Mouse (Mus musculus): ENCODE results near the gene Rnf185.

Gene Rnf185

DNA sequence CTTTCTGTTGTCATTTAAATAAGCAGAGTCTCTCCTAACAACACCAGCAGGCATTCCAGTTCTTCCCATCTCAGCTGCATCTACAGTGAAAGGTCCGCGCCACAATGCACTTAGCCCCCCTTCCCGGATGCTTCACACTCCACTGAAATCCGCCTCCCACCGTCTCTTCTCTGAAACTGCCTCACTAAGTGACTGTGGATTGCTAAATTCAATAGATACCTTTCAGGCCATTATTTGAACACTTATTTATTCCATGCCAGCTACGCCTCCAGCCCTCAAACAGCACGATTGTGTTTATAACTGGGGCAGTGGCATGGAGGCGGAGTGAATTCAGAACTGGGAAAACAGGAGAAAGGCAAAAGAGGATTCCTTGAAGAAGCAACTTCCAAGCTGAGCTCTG is 55.6 kb downstream of the Rnf185 start:
- in situ Hi-C loops (cut with MboI, MseI), result no loop called here

- in situ Hi-C loops (cut with MboI, MseI), result no loop called here
Measured at GRCm38 (mm10) chr11:3396091-3396490, 56.1 kb downstream of the Rnf185 start.

DNA sequence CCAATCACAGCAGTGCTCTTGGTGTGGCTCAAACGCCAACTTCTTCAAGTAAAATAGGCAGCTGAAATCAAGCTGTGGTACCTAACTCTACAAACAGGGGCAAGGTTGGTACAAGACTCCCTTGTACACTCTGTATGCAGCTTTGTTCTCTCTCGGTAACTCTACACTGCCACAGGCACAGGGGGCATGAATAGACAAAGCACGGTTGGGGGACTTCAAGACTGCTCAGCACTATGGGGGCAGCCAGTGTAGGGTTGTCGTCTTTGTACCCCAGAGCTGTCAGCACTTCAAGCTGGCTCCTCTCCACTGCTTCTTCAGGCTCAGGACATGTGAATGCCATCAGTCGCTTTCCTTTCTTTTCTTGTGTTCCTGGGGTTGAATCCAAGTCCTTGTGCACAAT is 57.6 kb downstream of the Rnf185 start:
- in situ Hi-C loops (cut with MboI, MseI), result no loop called here

DNA sequence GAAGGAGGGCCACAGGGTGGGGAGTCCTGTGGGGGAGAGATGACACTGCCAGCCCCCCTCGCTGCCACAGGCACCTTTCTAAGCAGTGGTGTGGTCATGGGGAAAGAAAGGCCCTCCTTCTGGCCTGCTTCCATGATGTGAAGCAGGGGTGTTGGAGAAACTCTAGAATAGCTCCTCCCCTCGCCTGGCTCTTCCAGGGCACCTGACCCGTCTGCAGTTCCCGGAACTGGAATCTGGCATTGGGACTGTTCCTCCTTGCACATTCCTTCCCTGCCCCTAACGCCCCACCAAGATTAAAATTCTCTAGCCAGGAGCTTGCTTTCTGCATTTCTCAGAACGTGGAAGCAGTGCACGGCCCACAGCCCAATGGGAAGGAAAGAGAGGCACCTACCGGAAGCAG is 59.6 kb downstream of the Rnf185 start:
- in situ Hi-C loops (cut with MboI, MseI), result no loop called here

DNA sequence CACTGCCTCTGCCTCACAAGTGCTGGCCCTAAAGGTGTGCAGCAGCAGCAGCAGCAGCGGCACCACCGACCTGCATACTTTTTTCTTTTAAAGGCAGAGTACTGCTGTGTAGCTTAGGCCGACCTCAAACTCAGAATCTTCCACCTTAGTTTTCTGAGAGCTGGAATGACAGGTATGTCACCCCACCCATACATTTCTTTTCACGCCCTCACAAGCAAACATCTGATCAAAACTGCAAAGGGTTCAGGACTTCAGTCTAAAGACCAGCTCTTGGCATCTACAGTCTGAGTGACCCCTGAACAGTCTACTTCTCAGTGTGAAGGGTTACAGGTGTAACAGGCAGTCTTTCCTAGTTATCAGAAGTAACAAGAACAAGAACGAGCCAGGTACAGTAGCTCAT is 61.4 kb downstream of the Rnf185 start:
- in situ Hi-C loops (cut with MboI, MseI), result no loop called here

GRCm38 (mm10) chr11:3389996-3390395 is 62.2 kb downstream of the Rnf185 start:
- in situ Hi-C loops (cut with MboI, MseI), result loop anchor here (5.0 to 10.0 kb wide), 2 partner anchors 82 to 575 kb away; partner anchors contain the start of gene Pes1

DNA sequence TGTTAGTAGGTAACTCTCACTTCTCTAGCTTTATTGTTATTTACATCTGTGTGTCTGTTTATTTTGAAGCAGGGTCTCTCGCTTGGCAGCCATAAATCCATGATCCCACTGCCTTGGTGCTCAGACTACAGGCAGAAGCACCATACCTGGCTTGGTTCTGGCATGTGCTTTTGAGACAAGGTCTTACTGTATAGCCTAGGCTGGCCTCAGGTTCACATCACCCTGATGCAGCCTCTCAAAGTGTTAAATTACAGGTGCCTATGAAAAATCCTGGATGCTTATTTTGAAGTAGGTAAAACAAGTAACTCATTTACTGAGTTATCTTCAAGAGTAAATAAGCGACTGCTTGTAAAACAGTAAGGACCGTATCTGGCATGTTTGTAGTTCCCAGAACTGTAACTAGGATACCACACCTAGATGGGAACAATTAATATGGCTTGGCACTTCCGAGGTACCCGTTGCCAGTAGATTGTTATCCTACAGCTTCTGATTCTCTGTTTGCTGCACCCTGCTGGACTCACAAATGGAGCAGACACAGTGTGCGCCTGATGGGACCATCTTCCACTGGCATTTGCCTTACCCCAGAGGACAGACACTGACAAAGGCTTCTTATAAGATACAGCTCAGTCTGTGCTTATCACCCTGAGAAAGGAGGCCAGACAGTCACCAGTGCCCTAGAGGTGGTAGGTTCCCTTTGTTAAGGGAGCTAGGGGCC is 64.5 kb downstream of the Rnf185 start:
- in situ Hi-C loops (cut with MboI, MseI), result loop anchor here (5.0 to 10.0 kb wide), 2 partner anchors 85 to 577 kb away; partner anchors contain the start of gene Pes1

GRCm38 (mm10) chr11:3386941-3387368 is 65.2 kb downstream of the Rnf185 start:
- in situ Hi-C loops (cut with MboI, MseI), result loop anchor here (5.0 to 10.0 kb wide), 2 partner anchors 85 to 578 kb away; partner anchors contain the start of gene Pes1

GRCm38 (mm10) chr11:3382602-3383594 is 69.3 kb downstream of the Rnf185 start:
- in situ Hi-C loops (cut with MboI, MseI), result loop anchor here (10.0 kb wide), 1 partner anchor 582 kb away; the partner anchor contains the start of gene Pes1

DNA sequence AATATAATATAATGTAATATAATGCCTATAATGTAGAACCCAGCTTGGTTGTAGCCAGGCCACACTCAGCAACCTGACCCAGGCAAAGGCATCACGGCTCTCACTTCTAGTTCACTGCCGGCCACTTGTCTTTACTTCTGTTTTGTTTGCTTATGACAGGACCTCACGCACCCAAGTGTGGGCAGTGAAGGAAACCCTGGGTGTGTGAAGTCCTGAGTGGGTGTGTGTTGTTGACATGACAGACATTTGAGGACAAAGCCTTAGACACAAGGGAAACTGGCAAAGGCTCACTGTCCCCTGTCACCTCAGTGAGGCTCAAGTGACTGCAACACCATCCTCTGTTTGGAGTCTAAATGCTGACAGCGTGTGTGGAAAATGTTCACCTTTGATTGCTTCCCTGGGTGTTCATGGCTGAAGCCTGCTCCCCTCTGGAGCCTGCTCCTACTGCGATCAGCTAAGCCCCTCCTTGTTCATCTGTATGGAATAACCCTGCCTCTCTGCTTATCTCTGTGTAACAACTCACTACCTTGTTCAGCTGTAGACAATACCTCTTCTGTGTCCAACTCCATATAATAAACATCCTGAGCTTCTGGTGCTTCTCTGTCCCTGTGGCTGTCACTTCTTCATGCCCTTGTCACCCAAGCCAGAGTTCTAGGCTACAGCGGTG is 70.9 kb downstream of the Rnf185 start:
- in situ Hi-C loops (cut with MboI, MseI), result loop anchor here (10.0 kb wide), 1 partner anchor 584 kb away; the partner anchor contains the start of gene Pes1

DNA sequence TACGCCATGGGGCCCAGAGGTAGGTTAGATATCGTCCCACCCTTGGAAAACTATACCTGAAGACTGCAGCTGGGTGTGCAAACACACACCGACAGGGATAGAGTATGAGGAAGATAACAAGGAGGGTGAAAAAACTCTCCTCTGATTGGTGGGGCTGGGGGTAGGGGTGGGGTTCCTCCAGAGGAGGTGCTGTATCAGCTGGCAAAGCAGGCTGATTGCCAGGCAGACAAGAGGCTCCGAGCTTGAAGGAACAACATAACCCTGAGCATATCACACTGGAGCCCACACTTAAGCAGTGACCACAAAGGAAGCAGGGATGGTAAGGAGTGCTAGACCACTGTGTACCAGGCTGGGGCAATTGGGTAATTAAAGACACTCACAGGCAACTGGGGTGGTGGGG is 72.7 kb downstream of the Rnf185 start:
- in situ Hi-C loops (cut with MboI, MseI), result no loop called here

DNA sequence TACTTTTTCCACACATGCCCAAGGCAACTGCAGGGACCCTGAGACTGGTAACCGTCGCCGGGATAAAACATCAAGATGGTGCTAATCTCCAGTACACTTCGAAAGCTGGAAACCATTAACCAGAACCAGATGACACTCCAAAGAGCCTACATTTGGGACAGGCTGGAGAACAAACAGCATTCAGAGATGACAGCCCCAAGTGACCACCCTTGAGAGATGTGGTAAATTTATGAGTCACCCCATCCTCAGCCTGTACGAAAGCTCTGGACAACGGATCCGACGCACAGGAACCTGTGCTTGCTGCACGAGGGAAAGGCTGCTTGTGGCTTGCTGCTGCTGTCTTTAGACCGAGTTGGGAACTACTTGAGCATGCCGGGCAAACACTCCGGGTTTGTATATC is 77.4 kb downstream of the Rnf185 start:
- in situ Hi-C loops (cut with MboI, MseI), result no loop called here

DNA sequence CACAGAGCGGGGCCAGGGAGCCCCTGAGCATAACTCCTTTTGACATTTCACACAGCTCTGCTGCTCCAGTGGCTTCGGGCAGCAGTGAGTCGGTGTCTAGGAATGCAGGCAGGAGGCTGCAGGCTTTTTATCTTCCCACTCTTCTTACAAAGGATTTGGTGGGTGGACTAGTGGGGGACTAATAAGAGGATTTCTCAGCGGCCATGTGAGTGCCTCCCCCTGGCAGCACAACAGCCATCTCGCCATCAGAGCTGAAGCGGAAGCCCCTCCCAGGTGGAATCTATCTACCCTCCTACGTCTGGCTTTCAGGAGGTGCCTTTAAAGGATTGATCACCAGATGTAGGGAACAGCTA is 77.9 kb downstream of the Rnf185 start:
- in situ Hi-C loops (cut with MboI, MseI), result no loop called here

GRCm38 (mm10) chr11:3373591-3374292 is 78.4 kb downstream of the Rnf185 start:
- in situ Hi-C loops (cut with MboI, MseI), result no loop called here

DNA sequence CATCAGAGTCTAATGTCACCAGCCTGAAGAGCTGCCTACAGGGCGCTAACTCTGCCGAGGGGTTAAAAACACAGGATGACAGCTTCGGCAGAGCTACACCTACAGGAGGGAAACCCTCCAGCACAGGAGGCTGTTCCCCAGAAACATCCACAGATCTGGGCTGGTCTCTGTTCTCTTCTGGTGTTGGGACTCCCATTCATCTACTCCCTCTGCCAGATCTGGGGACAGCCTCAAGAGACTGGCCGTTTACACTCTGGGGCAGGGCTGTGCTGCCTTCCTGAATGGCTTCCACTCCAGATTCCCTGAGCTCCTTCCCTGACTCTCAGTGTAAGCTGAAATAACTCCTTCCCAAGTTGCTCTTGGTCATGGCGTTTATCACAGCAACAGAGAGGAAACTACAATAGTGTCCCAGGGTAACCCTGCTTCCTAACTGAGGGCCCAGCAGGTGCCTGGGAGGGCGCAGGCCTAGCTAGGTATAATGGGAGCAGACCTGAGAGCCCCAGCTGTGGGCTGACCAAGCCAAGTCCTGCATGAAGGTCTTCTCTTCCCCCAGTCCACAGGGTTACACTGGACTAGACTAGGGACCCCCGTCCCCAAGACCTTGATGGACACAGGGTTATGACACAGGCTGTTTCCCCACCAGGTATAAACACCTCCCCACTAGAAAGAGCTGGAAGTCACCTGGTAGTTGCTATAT is 80.4 kb downstream of the Rnf185 start:
- in situ Hi-C loops (cut with MboI, MseI), result no loop called here

- in situ Hi-C loops (cut with MboI, MseI), result no loop called here
Measured at GRCm38 (mm10) chr11:3370928-3371598, 81.1 kb downstream of the Rnf185 start.

DNA sequence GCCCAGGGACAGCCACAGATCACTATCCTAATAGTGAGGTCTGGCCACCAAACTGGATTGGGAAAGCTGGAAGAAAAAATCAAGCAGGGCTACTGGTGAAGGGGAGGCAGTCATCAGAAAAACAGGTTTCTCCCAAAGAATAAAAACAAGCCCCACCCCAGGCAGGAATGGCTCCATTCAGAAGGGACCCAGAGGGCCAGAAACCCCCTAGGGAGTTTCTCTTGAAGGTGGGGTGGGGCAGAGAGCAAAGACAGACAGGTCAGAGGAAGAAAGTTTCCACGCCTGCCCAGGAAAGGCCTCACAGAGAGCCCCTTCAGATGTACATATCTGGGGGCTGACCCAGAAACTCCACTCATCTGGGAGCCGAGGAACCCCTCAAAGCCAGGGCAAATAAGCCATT is 82.0 kb downstream of the Rnf185 start:
- in situ Hi-C loops (cut with MboI, MseI), result no loop called here

DNA sequence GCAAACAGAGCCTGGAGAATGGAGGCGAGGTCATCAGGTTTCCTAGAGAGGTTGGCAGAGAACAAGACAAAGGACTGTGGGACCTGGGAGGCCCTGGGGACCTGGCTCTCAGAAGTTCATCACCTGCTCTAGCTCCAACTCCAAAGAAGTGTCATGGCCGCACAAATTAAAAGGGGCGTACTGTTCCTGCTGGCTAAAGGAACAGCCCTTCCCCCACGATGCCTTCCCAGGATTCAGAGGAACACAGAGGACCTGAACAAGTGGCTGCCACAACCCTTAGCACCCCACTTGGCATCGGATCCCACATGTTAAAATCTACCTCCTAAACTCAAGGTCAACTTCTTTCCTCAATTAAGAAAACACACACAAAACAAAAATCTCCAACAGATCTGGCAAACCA is 82.7 kb downstream of the Rnf185 start:
- in situ Hi-C loops (cut with MboI, MseI), result no loop called here

GRCm38 (mm10) chr11:3368983-3369382 is 83.2 kb downstream of the Rnf185 start:
- in situ Hi-C loops (cut with MboI, MseI), result no loop called here

DNA sequence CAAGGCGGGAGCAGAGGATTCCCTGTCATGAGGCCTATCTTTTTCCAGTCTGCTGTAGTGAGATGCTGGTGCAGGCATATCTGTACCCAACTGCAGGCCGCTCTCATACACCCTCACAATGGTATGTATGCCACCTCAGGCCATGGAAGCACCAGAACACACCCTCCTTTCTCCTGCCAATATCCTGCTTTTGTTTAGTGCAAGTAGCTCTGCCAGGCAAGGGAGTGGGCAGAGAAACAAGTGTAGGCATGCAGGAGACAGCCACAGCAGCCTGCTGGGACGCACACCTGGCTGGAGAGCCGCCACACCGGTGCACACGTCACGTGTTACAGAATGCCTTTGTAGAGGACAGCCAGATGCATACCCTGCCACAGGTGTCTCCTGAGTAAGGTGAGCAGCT is 85.8 kb downstream of the Rnf185 start:
- in situ Hi-C loops (cut with MboI, MseI), result no loop called here
